Mouse (Mus musculus) bone marrow macrophage, adult 2 months (primary cell): ENCODE results near the gene Cnn2.

Experiments used
- CTCF ChIP-seq: IDR thresholded peaks from 2 replicates; pipeline ENCODE4 v1.5.1; 2012; ENCODE audit warnings: low read depth, mild to moderate bottlenecking, low read length, moderate library complexity
- POLR2A ChIP-seq: IDR thresholded peaks from 2 replicates; pipeline ENCODE4 v1.6.1; 2012; ENCODE audit warnings: mild to moderate bottlenecking, low read depth, low read length, borderline replicate concordance

GRCm38 (mm10) chr10:80025044-80025347 lies 36.6 kb downstream of the Cnn2 start:
- TF ChIP-seq CTCF (no peak), POLR2A (no peak)
